Mouse (Mus musculus): ENCODE data around the gene Adgrb2. TPM values are rescaled to one million over a fixed set of nuclear protein-coding genes. Genes with fewer than 3 reads are reported as not detected.

Adgrb2 gene
- polyA plus RNA-seq, 1 experiment from 2014 or later: 0.22 TPM

- H3K4me1 ChIP-seq (replicated peaks): peaks cover 18% of the 10 kb centered on the region
- H3K9me3 ChIP-seq (replicated peaks): no peaks in the 10 kb centered on the region
- H3K4me3 ChIP-seq (replicated peaks): no peak overlapping the region
- no peak overlapping the region for H3K4me2 ChIP-seq
- no peak overlapping the region for H3K9ac ChIP-seq
- H3K27ac ChIP-seq (replicated peaks): no peak overlapping the region
- ATAC-seq (ENCODE audit: insufficient read depth): no peak
- WGBS (ENCODE audit: insufficient replicate concordance): 63% methylated on average over 4 of the region's 4 CpGs
- peaks cover 66% of the 10 kb centered on the region for H3K27me3 ChIP-seq
- no peaks in the 10 kb centered on the region for H3K36me3 ChIP-seq (replicated peaks)
These were observed 5.3 kb downstream of the Adgrb2 start for GRCm38 (mm10) chr4:129989925-129990324.

- Histone ChIP-seq H3K36me3 (replicated peaks) (no peaks in the 10 kb centered on the region), H3K27ac (replicated peaks) (no peak overlapping the region), H3K9ac (no peak overlapping the region), H3K27me3 (peaks cover 52% of the 10 kb centered on the region), H3K4me2 (no peak overlapping the region), H3K4me1 (replicated peaks) (peaks cover 5% of the 10 kb centered on the region; the same call in 1 of the 2 replicates), H3K9me3 (replicated peaks) (no peaks in the 10 kb centered on the region), H3K4me3 (replicated peaks) (no peak overlapping the region)
- 60% methylated on average over 16 of the region's 16 CpGs for WGBS (ENCODE audit: insufficient replicate concordance)
- ATAC-seq (ENCODE audit: insufficient read depth): no peak
These were observed 8.1 kb downstream of the Adgrb2 start for GRCm38 (mm10) chr4:129992720-129993119.

GRCm38 (mm10) chr4:129993213-129993612 is 8.5 kb downstream of the Adgrb2 start:
- H3K27me3 ChIP-seq: peaks cover 51% of the 10 kb centered on the region
- no peak overlapping the region for H3K9ac ChIP-seq
- H3K4me3 ChIP-seq (replicated peaks): no peak overlapping the region
- H3K27ac ChIP-seq (replicated peaks): no peak overlapping the region
- H3K4me1 ChIP-seq (replicated peaks): 0 out of 2 replicates have a peak, but pooled peaks cover under 1% of the 10 kb centered on the region
- WGBS (ENCODE audit: insufficient replicate concordance): 77% methylated on average over 5 of the region's 5 CpGs
- H3K4me2 ChIP-seq: no peak overlapping the region
- no peaks in the 10 kb centered on the region for H3K36me3 ChIP-seq (replicated peaks)
- ATAC-seq (ENCODE audit: insufficient read depth): no peak
- no peaks in the 10 kb centered on the region for H3K9me3 ChIP-seq (replicated peaks)

GRCm38 (mm10) chr4:129993944-129994695 is 9.4 kb downstream of the Adgrb2 start:
- 72% methylated on average over 16 of the region's 16 CpGs for WGBS (ENCODE audit: insufficient replicate concordance)

GRCm38 (mm10) chr4:129994728-129995127 is 10.1 kb downstream of the Adgrb2 start:
- Histone ChIP-seq H3K9me3 (replicated peaks) (no peaks in the 10 kb centered on the region), H3K9ac (no peak overlapping the region), H3K27me3 (peaks cover 52% of the 10 kb centered on the region), H3K4me1 (replicated peaks) (no peaks in the 10 kb centered on the region), H3K4me2 (no peak overlapping the region), H3K27ac (replicated peaks) (no peak overlapping the region), H3K4me3 (replicated peaks) (no peak overlapping the region), H3K36me3 (replicated peaks) (no peaks in the 10 kb centered on the region)
- ATAC-seq (ENCODE audit: insufficient read depth): no peak
- WGBS (ENCODE audit: insufficient replicate concordance): 57% methylated on average over 5 of the region's 5 CpGs

More at GRCm38 (mm10) chr4:129993944-129994695, 9.4 kb downstream of the Adgrb2 start:
- H3K4me3 ChIP-seq (replicated peaks): no peak overlapping the region
- peaks cover 51% of the 10 kb centered on the region for H3K27me3 ChIP-seq
- H3K9me3 ChIP-seq (replicated peaks): no peaks in the 10 kb centered on the region
- no peak overlapping the region for H3K27ac ChIP-seq (replicated peaks)
- no peak overlapping the region for H3K9ac ChIP-seq
- H3K36me3 ChIP-seq (replicated peaks): no peaks in the 10 kb centered on the region
- no peaks in the 10 kb centered on the region for H3K4me1 ChIP-seq (replicated peaks)
- no peak overlapping the region for H3K4me2 ChIP-seq
- ATAC-seq (ENCODE audit: insufficient read depth): no peak

- Histone ChIP-seq H3K4me2 (no peak overlapping the region), H3K27me3 (peaks cover 47% of the 10 kb centered on the region), H3K4me1 (replicated peaks) (no peaks in the 10 kb centered on the region), H3K36me3 (replicated peaks) (no peaks in the 10 kb centered on the region), H3K4me3 (replicated peaks) (no peak overlapping the region), H3K27ac (replicated peaks) (no peak overlapping the region), H3K9ac (no peak overlapping the region), H3K9me3 (replicated peaks) (no peaks in the 10 kb centered on the region)
- no peak for ATAC-seq (ENCODE audit: insufficient read depth)
- WGBS (ENCODE audit: insufficient replicate concordance): 63% methylated on average over 8 of the region's 8 CpGs
These were observed 10.6 kb downstream of the Adgrb2 start for GRCm38 (mm10) chr4:129995255-129995654.

- no peak overlapping the region for H3K4me2 ChIP-seq
- no peaks in the 10 kb centered on the region for H3K4me1 ChIP-seq (replicated peaks)
- no peak overlapping the region for H3K27ac ChIP-seq (replicated peaks)
- ATAC-seq (ENCODE audit: insufficient read depth): no peak
- H3K4me3 ChIP-seq (replicated peaks): no peak overlapping the region
- no peak overlapping the region for H3K9ac ChIP-seq
- 49% methylated on average over 4 of the region's 4 CpGs for WGBS (ENCODE audit: insufficient replicate concordance)
- H3K36me3 ChIP-seq (replicated peaks): no peaks in the 10 kb centered on the region
- peaks cover 52% of the 10 kb centered on the region for H3K27me3 ChIP-seq
- H3K9me3 ChIP-seq (replicated peaks): no peaks in the 10 kb centered on the region
These were observed 11.3 kb downstream of the Adgrb2 start for GRCm38 (mm10) chr4:129996015-129996414.

GRCm38 (mm10) chr4:129998124-129998523 is 13.5 kb downstream of the Adgrb2 start:
- no peak overlapping the region for H3K9ac ChIP-seq
- peaks cover 51% of the 10 kb centered on the region for H3K27me3 ChIP-seq
- H3K4me3 ChIP-seq (replicated peaks): no peak overlapping the region
- no peaks in the 10 kb centered on the region for H3K4me1 ChIP-seq (replicated peaks)
- H3K36me3 ChIP-seq (replicated peaks): no peaks in the 10 kb centered on the region
- H3K9me3 ChIP-seq (replicated peaks): no peaks in the 10 kb centered on the region
- WGBS (ENCODE audit: insufficient replicate concordance): 47% methylated on average over 11 of the region's 11 CpGs
- H3K27ac ChIP-seq (replicated peaks): no peak overlapping the region
- no peak overlapping the region for H3K4me2 ChIP-seq
- ATAC-seq (ENCODE audit: insufficient read depth): no peak

- Histone ChIP-seq H3K4me1 (replicated peaks) (0 out of 2 replicates have a peak, but pooled peaks cover 3% of the 10 kb centered on the region), H3K27me3 (peaks cover 69% of the 10 kb centered on the region), H3K27ac (replicated peaks) (no peak overlapping the region), H3K9me3 (replicated peaks) (no peaks in the 10 kb centered on the region), H3K36me3 (replicated peaks) (no peaks in the 10 kb centered on the region), H3K9ac (no peak overlapping the region), H3K4me2 (no peak overlapping the region), H3K4me3 (replicated peaks) (no peak overlapping the region)
- WGBS (ENCODE audit: insufficient replicate concordance): 24% methylated on average over 5 of the region's 5 CpGs
- no peak for ATAC-seq (ENCODE audit: insufficient read depth)
These were observed 17.0 kb downstream of the Adgrb2 start for GRCm38 (mm10) chr4:130001710-130002109.

GRCm38 (mm10) chr4:130002157-130002556 is 17.5 kb downstream of the Adgrb2 start:
- peaks cover 74% of the 10 kb centered on the region for H3K27me3 ChIP-seq
- no peak for ATAC-seq (ENCODE audit: insufficient read depth)
- H3K27ac ChIP-seq (replicated peaks): no peak overlapping the region
- 0 out of 2 replicates have a peak, but pooled peaks cover 4% of the 10 kb centered on the region for H3K4me1 ChIP-seq (replicated peaks)
- H3K36me3 ChIP-seq (replicated peaks): no peaks in the 10 kb centered on the region
- H3K9ac ChIP-seq: no peak overlapping the region
- no peak overlapping the region for H3K4me3 ChIP-seq (replicated peaks)
- H3K9me3 ChIP-seq (replicated peaks): no peaks in the 10 kb centered on the region
- WGBS (ENCODE audit: insufficient replicate concordance): 54% methylated on average over 10 of the region's 10 CpGs
- H3K4me2 ChIP-seq: no peak overlapping the region

- H3K9me3 ChIP-seq (replicated peaks): no peaks in the 10 kb centered on the region
- H3K27me3 ChIP-seq: peaks cover 77% of the 10 kb centered on the region
- H3K4me3 ChIP-seq (replicated peaks): no peak overlapping the region
- H3K4me2 ChIP-seq: no peak overlapping the region
- H3K27ac ChIP-seq (replicated peaks): no peak overlapping the region
- H3K9ac ChIP-seq: no peak overlapping the region
- 0 out of 2 replicates have a peak, but pooled peaks cover 4% of the 10 kb centered on the region for H3K4me1 ChIP-seq (replicated peaks)
- no peaks in the 10 kb centered on the region for H3K36me3 ChIP-seq (replicated peaks)
- ATAC-seq (ENCODE audit: insufficient read depth): no peak
- WGBS (ENCODE audit: insufficient replicate concordance): 47% methylated on average over 9 of the region's 9 CpGs
These were observed 20.9 kb downstream of the Adgrb2 start for GRCm38 (mm10) chr4:130005593-130005992.

Measured in liver, embryonic 15.5 days (tissue).